Mouse (Mus musculus) CH12.LX (cell line): Measurements from ENCODE around the gene Gm10272. TPM values are rescaled to one million over a fixed set of nuclear protein-coding genes. Genes with fewer than 3 reads are reported as not detected.
A peak's percentile ranks its signal among the peaks of the same experiment; 100 is the strongest.

ENCODE experiments used
- DNase-seq: peaks from one replicate; pipeline ENCODE4 v3.0.0-alpha.2; 2013; ENCODE audit errors: extremely low read depth
- H3K27ac ChIP-seq: 2 replicates; pipeline ENCODE4 v1.5.1; 2012; ENCODE audit warnings: low read depth, mild to moderate bottlenecking, control low read depth, moderate library complexity; ENCODE audit not compliant: insufficient read depth
- H3K27me3 ChIP-seq: replicated peaks from 2 replicates; pipeline ENCODE3; 2012; ENCODE audit warnings: inconsistent platforms
- H3K36me3 ChIP-seq, 2 experiments: replicated peaks in 1 of 2; 2 replicates each; pipeline versions ENCODE3 to v1.6.1; 2012; ENCODE audit warnings: inconsistent platforms in 1 of 2, low read length in 1 of 2, mild to moderate bottlenecking in 1 of 2, mixed read lengths in 1 of 2, moderate library complexity in 1 of 2; ENCODE audit not compliant: control insufficient read depth in 1 of 2, insufficient read depth in 1 of 2
- H3K4me1 ChIP-seq, 2 experiments: 2 replicates each; pipeline ENCODE4 v1.6.1; 2012; ENCODE audit warnings: inconsistent platforms in 1 of 2, moderate library complexity in 1 of 2; ENCODE audit not compliant: insufficient read depth in 2 of 2, control insufficient read depth in 1 of 2
- H3K4me2 ChIP-seq: 2 replicates; pipeline ENCODE4 v1.6.1; 2012; ENCODE audit warnings: low read depth, mild to moderate bottlenecking, control low read depth; ENCODE audit not compliant: poor library complexity, insufficient read depth, severe bottlenecking
- H3K4me3 ChIP-seq, 3 experiments: fragments of 150-350 bp in 1 of 3; sonication (generic) in 1 of 3; replicated peaks in 1 of 3; 2 replicates each; pipeline versions ENCODE3 to v1.5.1; 2011 to 2012; ENCODE audit warnings: low read depth in 2 of 3, low read length in 2 of 3, mild to moderate bottlenecking in 2 of 3, moderate library complexity in 2 of 3, control low read depth in 1 of 3, improper control_type of control experiment in 1 of 3, inconsistent platforms in 1 of 3, mixed read lengths in 1 of 3; ENCODE audit not compliant: poor library complexity in 1 of 3
- H3K79me2 ChIP-seq: replicated peaks from 2 replicates; pipeline ENCODE4 v1.6.1; 2012; ENCODE audit warnings: mild to moderate bottlenecking, moderate library complexity; ENCODE audit not compliant: control insufficient read depth, poor library complexity, insufficient read depth, severe bottlenecking; ENCODE audit errors: extremely low read depth
- H3K9ac ChIP-seq: 2 replicates; pipeline ENCODE4 v1.6.1; 2012; ENCODE audit warnings: low read depth, mild to moderate bottlenecking, control low read depth, moderate library complexity; ENCODE audit not compliant: insufficient read depth
- H3K9me3 ChIP-seq: replicated peaks from 2 replicates; pipeline ENCODE3; 2012; ENCODE audit warnings: low read length, inconsistent platforms, mixed read lengths
- BHLHE40 ChIP-seq: IDR thresholded peaks from 2 replicates; pipeline ENCODE4 v1.6.1; 2011; ENCODE audit warnings: mild to moderate bottlenecking, low read depth, low read length, improper control_type of control experiment
- CHD1 ChIP-seq: IDR thresholded peaks from 2 replicates; pipeline ENCODE4 v1.6.1; 2012; ENCODE audit warnings: low read depth, low read length, improper control_type of control experiment, inconsistent platforms
- CHD2 ChIP-seq: IDR thresholded peaks from 2 replicates; pipeline ENCODE4 v1.6.1; 2011; ENCODE audit warnings: low read length, improper control_type of control experiment
- E2F4 ChIP-seq: IDR thresholded peaks from 2 replicates; pipeline ENCODE4 v1.6.1; 2011; ENCODE audit warnings: low read depth, low read length, improper control_type of control experiment; ENCODE audit not compliant: insufficient replicate concordance
- EP300 ChIP-seq: IDR thresholded peaks from 2 replicates; pipeline ENCODE4 v1.6.1; 2011; ENCODE audit warnings: low read length, improper control_type of control experiment
- IRF4 ChIP-seq: IDR thresholded peaks from 2 replicates; pipeline ENCODE4 v1.6.1; 2014; ENCODE audit warnings: low read depth, mild to moderate bottlenecking, inconsistent platforms, low read length, improper control_type of control experiment
- MEF2A ChIP-seq: IDR thresholded peaks from 2 replicates; pipeline ENCODE4 v1.6.1; 2014; ENCODE audit warnings: low read depth, mild to moderate bottlenecking, inconsistent platforms, low read length, improper control_type of control experiment, borderline replicate concordance
- MXI1 ChIP-seq: IDR thresholded peaks from 2 replicates; pipeline ENCODE4 v1.6.1; 2011; ENCODE audit warnings: mild to moderate bottlenecking, low read depth, low read length, improper control_type of control experiment
- NELFE ChIP-seq: IDR thresholded peaks from 2 replicates; pipeline ENCODE4 v1.6.1; 2011; ENCODE audit warnings: low read depth, low read length, improper control_type of control experiment
- NRF1 ChIP-seq: IDR thresholded peaks from 2 replicates; pipeline ENCODE4 v1.6.1; 2014; ENCODE audit warnings: low read depth, mild to moderate bottlenecking, inconsistent platforms, low read length, improper control_type of control experiment, moderate library complexity
- PAX5 ChIP-seq: IDR thresholded peaks from 2 replicates; pipeline ENCODE4 v1.6.1; 2012; ENCODE audit warnings: low read length, inconsistent platforms, mixed read lengths
- POLR2A ChIP-seq: IDR thresholded peaks from 2 replicates; pipeline ENCODE4 v1.6.1; 2011; ENCODE audit warnings: low read depth, mild to moderate bottlenecking, improper control_type of control experiment, low read length
- RCOR1 ChIP-seq: conservative IDR thresholded peaks from 2 replicates; pipeline ENCODE4 v1.6.1; 2012; ENCODE audit warnings: low read depth, mild to moderate bottlenecking, inconsistent platforms, low read length, improper control_type of control experiment
- TCF12 ChIP-seq: IDR thresholded peaks from 2 replicates; pipeline ENCODE4 v1.6.1; 2014; ENCODE audit warnings: low read depth, mild to moderate bottlenecking, inconsistent platforms, low read length, improper control_type of control experiment
- UBTF ChIP-seq: IDR thresholded peaks from 2 replicates; pipeline ENCODE4 v1.6.1; 2012; ENCODE audit warnings: low read depth, mild to moderate bottlenecking, inconsistent platforms, low read length, improper control_type of control experiment, moderate library complexity
- USF1 ChIP-seq: IDR thresholded peaks from 2 replicates; pipeline ENCODE4 v1.6.1; 2014; ENCODE audit warnings: low read depth, mild to moderate bottlenecking, inconsistent platforms, low read length, improper control_type of control experiment
- dilution Hi-C: fragments of 300-500 bp; cut with MboI; formaldehyde crosslinking; loops from 2 replicates; pipeline ENCODE4 v1.14.3; 2020; ENCODE audit warnings: low sequenced_read_pairs; ENCODE audit not compliant: extremely low pct_unique_long_range_greater_than_20kb, extremely low pct_ligation_motif_present
- in situ Hi-C: fragments of 300-500 bp; cut with MboI; formaldehyde crosslinking; loops from 3 replicates; pipeline ENCODE4 v1.14.3; 2019; ENCODE audit warnings: low sequenced_read_pairs, low pct_ligation_motif_present, low pct_unique_long_range_greater_than_20kb, mixed read lengths
- polyA plus RNA-seq: library from polyadenylated mRNA; unstranded; fragments of >175 nt; gene quantifications from 2 replicates; pipeline ENCODE4 v1.2.1, GENCODE M21; 2012; ENCODE audit warnings: low read depth; ENCODE audit not compliant: insufficient read length
- total RNA-seq, 2 experiments: library from RNA; depleted of rRNA; stranded (reverse); fragments of 300-350 nt in 1 of 2; fragments of >200 nt in 1 of 2; gene quantifications; 2 replicates each; pipeline ENCODE4 v1.2.3; 2012 to 2014

Gene Gm10272
- total and polyA plus RNA-seq, 3 experiments = not detected

DNA sequence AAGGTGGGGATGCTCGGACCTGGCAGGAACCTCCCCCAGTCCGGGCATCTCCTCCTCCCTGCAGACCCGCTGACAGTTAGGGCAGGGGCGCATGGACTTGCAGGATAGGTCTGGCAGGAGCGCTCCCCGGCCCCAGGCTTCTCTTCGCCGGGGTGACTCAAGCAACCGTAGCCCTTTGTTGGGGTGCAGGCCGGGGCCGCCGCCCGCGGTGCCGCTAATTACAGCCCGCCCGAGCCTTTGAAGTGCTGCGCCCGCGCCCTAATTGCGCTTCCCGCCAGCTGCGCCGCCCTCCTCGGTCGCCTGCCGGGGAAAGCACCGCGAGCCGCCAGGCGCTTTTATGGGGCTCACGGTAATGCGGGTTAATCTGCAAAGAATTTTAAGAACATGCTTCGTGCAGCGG is 28.9 kb upstream of the Gm10272 start:
- Histone ChIP-seq H3K4me1 (peaks cover 27 to 56% of the 10 kb centered on the region in 2 experiments), H3K4me2 (peak overlapping the region; percentile 72), H3K9ac (no peak overlapping the region), H3K36me3 (no peaks in the 10 kb centered on the region), H3K27ac (no peak overlapping the region), H3K9me3 (no peaks in the 10 kb centered on the region), H3K27me3 (peaks cover 32% of the 10 kb centered on the region), H3K79me2 (no peaks in the 10 kb centered on the region), H3K4me3 (peak overlapping the region in 1 of 3 experiments; percentile 35)
- dilution Hi-C loops (no loop called here), in situ Hi-C loops (no loop called here)
- DNase-seq = no peak
- TF ChIP-seq UBTF (peak; percentile 91), IRF4 (0 out of 2 replicates have a peak, but pooled peaks have one; percentile 15), POLR2A (no peak), USF1 (no peak), NELFE (no peak), BHLHE40 (peak; percentile 34; the same call in 1 of the 2 replicates), MEF2A (0 out of 2 replicates have a peak, but pooled peaks have one; percentile 22), EP300 (no peak), TCF12 (peak; percentile 41; the same call in 1 of the 2 replicates), NRF1 (peak; percentile 34; the same call in 1 of the 2 replicates), MXI1 (no peak), E2F4 (0 out of 2 replicates have a peak, but pooled peaks have one; percentile 22)

DNA sequence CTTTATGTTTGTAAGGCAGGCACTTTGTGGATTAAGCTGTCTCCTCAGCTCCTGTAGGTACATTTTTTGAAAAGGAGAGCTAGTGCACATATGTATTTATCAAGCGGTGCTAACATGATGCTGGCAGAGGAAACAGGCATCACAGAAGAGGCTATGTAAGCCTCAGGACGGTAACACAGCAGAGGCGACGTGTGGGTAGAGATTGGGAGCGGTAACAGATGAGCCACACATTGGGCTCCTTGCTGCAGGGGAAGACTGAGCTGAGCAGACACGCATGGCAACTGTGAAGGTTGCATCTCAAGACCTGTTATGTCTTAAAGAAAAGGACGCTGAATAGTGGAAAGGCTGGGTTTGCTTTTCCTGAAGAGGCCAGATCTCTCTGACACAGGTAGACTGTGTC is 23.4 kb upstream of the Gm10272 start:
- H3K27ac ChIP-seq = no peak overlapping the region
- TF ChIP-seq PAX5 (no peak), RCOR1 (no peak), NELFE (no peak), CHD1 (no peak), CHD2 (no peak), MEF2A (no peak)
- dilution Hi-C loops = no loop called here

More for the DNA sequence above, 23.4 kb upstream of the Gm10272 start:
- Histone ChIP-seq H3K4me2 (no peak overlapping the region), H3K4me3 (no peak overlapping the region), H3K4me1 (peaks cover 2 to 32% of the 10 kb centered on the region in 2 experiments), H3K9ac (no peak overlapping the region), H3K36me3 (no peaks in the 10 kb centered on the region), H3K79me2 (no peaks in the 10 kb centered on the region), H3K9me3 (no peaks in the 10 kb centered on the region), H3K27me3 (peaks cover 30% of the 10 kb centered on the region)
- no peak for DNase-seq
- in situ Hi-C loops = no loop called here
